Mouse (Mus musculus) E14TG2a.4 (cell line): ENCODE measurements around the gene Elfn1.

Source experiments
- CTCF ChIP-seq: conservative IDR thresholded peaks from 2 replicates; pipeline ENCODE4 v1.5.1; 2014; ENCODE audit warnings: low read length
- POU5F1 ChIP-seq: IDR thresholded peaks from 2 replicates; pipeline ENCODE4 v1.6.1; 2014; ENCODE audit warnings: low read length, borderline replicate concordance

GRCm38 (mm10) chr5:139930927-139931351, 23.2 kb downstream of the Elfn1 start:
- no peak for TF ChIP-seq CTCF
- TF ChIP-seq POU5F1 = no peak
